Mouse (Mus musculus): ENCODE data around the gene Tbc1d15.

DNA sequence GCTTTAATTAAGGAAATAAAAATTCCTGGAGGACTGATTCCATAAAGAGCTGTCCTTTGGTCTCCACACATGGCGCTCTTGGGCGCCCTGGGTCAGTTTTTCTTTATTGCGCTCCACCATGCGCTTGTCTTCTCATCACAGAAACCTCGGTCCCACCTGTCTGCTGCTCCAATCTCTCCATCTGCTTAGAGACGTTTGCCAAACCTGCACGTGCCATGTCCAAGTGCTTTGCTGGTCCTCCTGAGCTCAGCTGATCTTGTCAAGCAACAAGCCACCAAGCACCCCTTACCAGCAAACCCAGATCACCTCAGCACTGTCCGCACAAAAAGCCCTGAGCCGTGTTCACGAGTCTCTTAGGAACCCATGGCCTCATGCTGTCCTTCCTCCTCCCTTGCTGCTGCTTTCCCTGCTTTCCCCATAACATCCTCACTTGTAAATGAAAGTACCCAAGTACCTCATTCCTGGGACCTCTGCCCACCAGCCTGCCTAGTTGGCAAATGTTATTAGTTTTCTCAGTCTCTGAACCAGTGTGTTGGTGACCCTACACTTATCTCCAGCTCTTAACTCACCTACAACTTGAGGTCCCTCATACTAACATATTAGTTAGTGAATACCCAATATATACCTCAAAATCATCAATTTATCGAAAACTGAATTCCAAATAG is 38.2 kb downstream of the Tbc1d15 start:
- TF ChIP-seq CTCF (IDR thresholded peaks at IDR 0.05; ENCODE audit: low read depth, low read length) (no peak), POLR2A (IDR thresholded peaks at IDR 0.05; ENCODE audit: borderline replicate concordance, low read depth, low read length) (no peak)
